Mouse (Mus musculus) cerebellum, adult 2 months (tissue): ENCODE measurements around the gene Pbx1.

ENCODE experiments used
- CTCF ChIP-seq: fragments of 200-500 bp; IDR thresholded peaks from 2 replicates; pipeline ENCODE4 v1.5.1; 2011; ENCODE audit warnings: low read depth, mild to moderate bottlenecking, control low read depth, low read length, moderate library complexity, borderline replicate concordance; ENCODE audit not compliant: insufficient read depth
- POLR2A ChIP-seq: fragments of 200-500 bp; IDR thresholded peaks from 2 replicates; pipeline ENCODE4 v1.6.1; 2011; ENCODE audit warnings: low read length, control low read depth, borderline replicate concordance; ENCODE audit not compliant: insufficient read depth

DNA sequence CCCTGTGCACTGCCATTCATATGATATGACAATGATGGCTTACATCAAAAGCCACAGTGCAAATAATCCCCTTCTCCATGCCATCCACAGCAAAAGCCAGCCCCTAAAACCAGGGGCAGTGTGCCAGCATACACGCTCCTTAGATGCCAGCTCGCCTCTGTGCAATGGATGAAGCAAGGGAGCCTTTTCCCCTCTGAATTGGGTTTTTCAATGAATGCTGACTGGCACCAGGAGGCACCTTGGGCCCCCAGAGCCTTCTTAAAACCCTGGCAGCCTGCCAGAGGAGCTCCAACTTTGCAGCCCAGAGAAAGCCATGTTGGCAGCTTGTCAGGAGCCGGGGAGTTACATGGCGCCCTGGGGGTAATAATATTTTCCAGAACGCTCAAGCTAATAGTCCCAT lies 186.5 kb downstream of the Pbx1 start:
- no peak for TF ChIP-seq POLR2A
- TF ChIP-seq CTCF: no peak
